Mouse (Mus musculus) C2C12 (cell line): ENCODE results near the gene Fam166a.

ENCODE experiments used
- CEBPB ChIP-seq: IDR thresholded peaks from one replicate; pipeline ENCODE4 v1.6.1; 2011; ENCODE audit warnings: low read depth, mild to moderate bottlenecking, control low read depth, moderate library complexity
- CTCF ChIP-seq: IDR thresholded peaks from one replicate; pipeline ENCODE4 v1.5.1; 2011; ENCODE audit not compliant: control insufficient read depth, insufficient read depth, insufficient read length
- FOSL1 ChIP-seq: IDR thresholded peaks from one replicate; pipeline ENCODE4 v1.8.0; 2011; ENCODE audit warnings: mild to moderate bottlenecking, low read length; ENCODE audit not compliant: poor library complexity, insufficient read depth, severe bottlenecking
- MYOD1 ChIP-seq: IDR thresholded peaks from one replicate; pipeline ENCODE4 v1.6.1; 2011; ENCODE audit warnings: low read depth; ENCODE audit not compliant: control insufficient read depth, insufficient read length
- MYOG ChIP-seq: IDR thresholded peaks from one replicate; pipeline ENCODE4 v1.6.1; 2011; ENCODE audit not compliant: control insufficient read depth, insufficient read length; ENCODE audit errors: extremely low read depth
- USF1 ChIP-seq: IDR thresholded peaks from one replicate; pipeline ENCODE4 v1.6.1; 2011; ENCODE audit warnings: low read depth, mild to moderate bottlenecking, control low read depth, moderate library complexity

DNA sequence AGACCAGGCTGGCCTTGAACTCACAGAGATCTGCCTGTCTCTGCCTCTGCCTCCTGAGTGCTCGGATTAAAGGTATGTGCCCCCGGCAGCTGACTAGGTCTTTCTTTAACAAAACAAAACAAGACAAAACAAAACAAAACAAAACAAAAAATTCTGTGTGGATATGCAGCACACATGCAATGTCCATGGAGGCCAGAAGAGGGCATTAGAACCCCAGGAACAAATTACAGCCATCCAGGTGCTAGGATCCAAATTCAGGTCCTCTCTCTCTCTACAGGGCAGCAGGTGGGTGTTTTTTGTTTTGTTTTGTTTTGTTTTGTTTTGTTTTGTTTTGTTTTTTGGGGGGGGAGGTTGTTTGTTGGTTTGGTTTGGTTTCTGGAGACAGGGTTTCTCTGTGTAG lies 40.3 kb downstream of the Fam166a start:
- TF ChIP-seq CTCF (no peak), CEBPB (no peak), USF1 (no peak), MYOG (no peak), MYOD1 (no peak), FOSL1 (no peak)
